8 mouse cellular contexts compared by ENCODE assay signal in genomic region chr15:5235527-5235926, GRCm38 (mm10). TPM values are rescaled to one million over a fixed set of nuclear protein-coding genes. Genes with fewer than 3 reads are reported as not detected.
DNase-seq lines count a peak whose midpoint lies in the region; ATAC-seq and TF ChIP-seq lines count a peak whose summit lies in the region.

No protein-coding gene starts in this region.

- no peaks in the 10 kb centered on the region for H3K27me3 ChIP-seq in hindbrain, postnatal 0 days (ENCODE audit: insufficient read depth, low read length)
- peaks cover 8% of the 10 kb centered on the region; the same call in 1 of the 2 replicates for H3K27me3 ChIP-seq in hindbrain, embryonic 12.5 days
- H3K27me3 ChIP-seq in G1E (ENCODE audit: insufficient read depth, low read length): no peaks in the 10 kb centered on the region
- no peaks in the 10 kb centered on the region for H3K27me3 ChIP-seq in liver, embryonic 14.5 days (ENCODE audit: control insufficient read depth, insufficient read depth, low read length)

- peak; percentile 33 for DNase-seq in hindbrain, postnatal 0 days (ENCODE audit: low spot score)
- DNase-seq in G1E (ENCODE audit: low spot score): no peak
- DNase-seq in c-Kit-negative CD71-positive TER-119-positive erythroid progenitor cells, embryonic 14.5 days (ENCODE audit: low read depth, low spot score): peak; percentile 66
- DNase-seq in heart, postnatal 14 days: peak; percentile 18 to 46
- DNase-seq in liver, embryonic 14.5 days (ENCODE audit: low read depth in 3 of 3, low spot score in 3 of 3): peak in 1 of 3 experiments; percentile 46
- no peak for DNase-seq in spleen, adult 18-20 months

- H3K4me2 ChIP-seq in hindbrain, postnatal 0 days (ENCODE audit: low read depth, low read length): no peak overlapping the region
- no peak overlapping the region for H3K4me2 ChIP-seq in hindbrain, embryonic 12.5 days (replicated peaks)
- peak overlapping the region; percentile 26; the same call in 1 of the 2 replicates for H3K4me2 ChIP-seq in liver, embryonic 14.5 days (ENCODE audit: low read depth)

- H3K9ac ChIP-seq in hindbrain, postnatal 0 days (replicated peaks; ENCODE audit: low read length): no peak overlapping the region
- H3K9ac ChIP-seq in hindbrain, embryonic 12.5 days: no peak overlapping the region
- no peak overlapping the region for H3K9ac ChIP-seq in liver, embryonic 14.5 days (replicated peaks)

- WGBS in hindbrain, postnatal 0 days: 38% methylated on average over 8 of the region's 8 CpGs
- 49% methylated on average over 8 of the region's 8 CpGs for WGBS in hindbrain, embryonic 12.5 days
- WGBS in liver, embryonic 14.5 days (ENCODE audit: insufficient replicate concordance): 36% methylated on average over 8 of the region's 8 CpGs

- H3K4me1 ChIP-seq in hindbrain, postnatal 0 days (ENCODE audit: insufficient read depth, low read length): no peaks in the 10 kb centered on the region
- no peaks in the 10 kb centered on the region for H3K4me1 ChIP-seq in hindbrain, embryonic 12.5 days
- peaks cover 49% of the 10 kb centered on the region for H3K4me1 ChIP-seq in G1E (ENCODE audit: insufficient read depth, low read depth, low read length)
- H3K4me1 ChIP-seq in liver, embryonic 14.5 days (replicated peaks; ENCODE audit: control insufficient read depth in 2 of 2, insufficient read depth in 2 of 2, low read length in 1 of 2): peaks cover 10 to 27% of the 10 kb centered on the region in 2 experiments

- no peak overlapping the region for H3K27ac ChIP-seq in hindbrain, postnatal 0 days
- H3K27ac ChIP-seq in hindbrain, embryonic 12.5 days: no peak overlapping the region
- H3K27ac ChIP-seq in liver, embryonic 14.5 days: no peak overlapping the region

- intact Hi-C loops in heart, postnatal 14 days (cut with DNase I): no loop called here

- TF ChIP-seq EP300 in liver, embryonic 14.5 days (IDR thresholded peaks at IDR 0.05; ENCODE audit: low read depth): no peak

- H3K4me3 ChIP-seq in hindbrain, postnatal 0 days (ENCODE audit: low read length): no peak overlapping the region
- no peak overlapping the region for H3K4me3 ChIP-seq in hindbrain, embryonic 12.5 days
- H3K4me3 ChIP-seq in G1E (ENCODE audit: low read depth, low read length): peak overlapping the region; percentile 48; the same call in 1 of the 2 replicates
- no peak overlapping the region for H3K4me3 ChIP-seq in liver, embryonic 14.5 days (ENCODE audit: insufficient read depth in 1 of 2, low read depth in 2 of 2, low read length in 2 of 2)

- no peaks in the 10 kb centered on the region for H3K36me3 ChIP-seq in hindbrain, postnatal 0 days (ENCODE audit: insufficient read depth, low read length)
- no peaks in the 10 kb centered on the region for H3K36me3 ChIP-seq in hindbrain, embryonic 12.5 days
- peaks cover 78% of the 10 kb centered on the region for H3K36me3 ChIP-seq in G1E (replicated peaks)
- H3K36me3 ChIP-seq in liver, embryonic 14.5 days (replicated peaks; ENCODE audit: control insufficient read depth, insufficient read depth, low read depth): no peaks in the 10 kb centered on the region

- no peaks in the 10 kb centered on the region for H3K9me3 ChIP-seq in hindbrain, postnatal 0 days (ENCODE audit: low read length)
- H3K9me3 ChIP-seq in hindbrain, embryonic 12.5 days (replicated peaks): no peaks in the 10 kb centered on the region
- no peaks in the 10 kb centered on the region for H3K9me3 ChIP-seq in G1E (replicated peaks)
- no peaks in the 10 kb centered on the region for H3K9me3 ChIP-seq in liver, embryonic 14.5 days (ENCODE audit: control insufficient read depth, low read length)

- ATAC-seq in hindbrain, postnatal 0 days: peak; percentile 38; the same call in 1 of the 2 replicates
- ATAC-seq in hindbrain, embryonic 12.5 days (ENCODE audit: low FRiP score): no peak
- no peak for ATAC-seq in G1E (ENCODE audit: extremely low read depth, insufficient number of reproducible peaks, low FRiP score, poor library complexity, severe bottlenecking)
- ATAC-seq in liver, embryonic 14.5 days (ENCODE audit: insufficient read depth): peak; percentile 60
- no peak for ATAC-seq in megakaryocyte progenitor cell, adult 5-6 weeks (replicated peaks; ENCODE audit: poor library complexity)

- no peak for TF ChIP-seq CTCF in hindbrain, postnatal 0 days (IDR thresholded peaks at IDR 0.05; ENCODE audit: low read depth)
- no peak for TF ChIP-seq CTCF in G1E (IDR thresholded peaks at IDR 0.05; ENCODE audit: low read depth, low read length)
- no peak for TF ChIP-seq CTCF in liver, embryonic 14.5 days (IDR thresholded peaks at IDR 0.05; ENCODE audit: low read depth)

RNA-seq across cellular contexts. Expression of gene Ptger4, which starts 8.5 kb away (rescaled TPM):
- 4.7 and 4.9 TPM in 2 replicates for total RNA-seq in hindbrain, postnatal 0 days (2014; rRNA removed)
- 3.0 and 3.3 TPM in 2 replicates for polyA plus RNA-seq in hindbrain, postnatal 0 days (2015; fragmentation: Nextera tagmentation; extraction: Ambion mirVana)
- 2.1 and 2.4 TPM in 2 replicates for polyA plus RNA-seq in hindbrain, embryonic 12.5 days (2016; fragmentation: Nextera tagmentation; extraction: Ambion mirVana)
- 19.4 and 20.5 TPM in 2 replicates for total RNA-seq in G1E (2014; fragmentation: Nextera tagmentation)
- total RNA-seq in G1E (2017): 6.9 and 7.7 TPM in 2 replicates
- 14.9 and 15.9 TPM in 2 replicates for polyA plus RNA-seq in G1E (2012)
- 1 to 10 TPM; 2.8 to 3.0 TPM for total RNA-seq in heart, postnatal 14 days (2021)
- 1.3 TPM in 2 replicates for polyA plus RNA-seq in liver, embryonic 14.5 days (2012; rRNA removed)
- polyA plus RNA-seq in liver, embryonic 14.5 days (2014; fragmentation: Nextera tagmentation; extraction: Ambion mirVana): 1.5 and 1.9 TPM in 2 replicates
- total RNA-seq in megakaryocyte progenitor cell, adult 5-6 weeks (2015): 11.4 and 11.6 TPM in 2 replicates
- 6.0 and 8.4 TPM in 2 replicates for total RNA-seq in megakaryocyte progenitor cell, adult 5-6 weeks (2017)

RNA-seq across cellular contexts. Expression of gene Ttc33, which starts 50.2 kb away (rescaled TPM):
- total RNA-seq in hindbrain, postnatal 0 days (2014; rRNA removed): 21.3 TPM in 2 replicates
- 39.3 and 44.9 TPM in 2 replicates for polyA plus RNA-seq in hindbrain, postnatal 0 days (2015; fragmentation: Nextera tagmentation; extraction: Ambion mirVana)
- 45.8 and 48.0 TPM in 2 replicates for polyA plus RNA-seq in hindbrain, embryonic 12.5 days (2016; fragmentation: Nextera tagmentation; extraction: Ambion mirVana)
- total RNA-seq in G1E (2014; fragmentation: Nextera tagmentation) (14.8 and 26.0 TPM in 2 replicates), G1E (2017) (63.5 and 64.7 TPM in 2 replicates)
- 10.6 and 47.8 TPM in 2 replicates for polyA plus RNA-seq in G1E (2012)
- 10 to 100 TPM; 30.6 to 33.4 TPM for total RNA-seq in heart, postnatal 14 days (2021)
- 3.1 and 6.6 TPM in 2 replicates for polyA plus RNA-seq in liver, embryonic 14.5 days (2012; rRNA removed)
- polyA plus RNA-seq in liver, embryonic 14.5 days (2014; fragmentation: Nextera tagmentation; extraction: Ambion mirVana): 13.6 and 13.9 TPM in 2 replicates
- 29.4 and 38.4 TPM in 2 replicates for total RNA-seq in megakaryocyte progenitor cell, adult 5-6 weeks (2015)
- 43.1 and 54.2 TPM in 2 replicates for total RNA-seq in megakaryocyte progenitor cell, adult 5-6 weeks (2017)

Comparison
In these comparisons a context has a peak if more than half of its experiments do, and no peak if none do; other contexts are left out.
1. ATAC-seq: peak in hindbrain, postnatal 0 days (single experiment) and liver, embryonic 14.5 days (single experiment); none in hindbrain, embryonic 12.5 days (single experiment), G1E (single experiment) and megakaryocyte progenitor cell, adult 5-6 weeks (single experiment).
2. DNase-seq: peak in hindbrain, postnatal 0 days (single experiment), c-Kit-negative CD71-positive TER-119-positive erythroid progenitor cells, embryonic 14.5 days (single experiment) and heart, postnatal 14 days (2 of 2); none in G1E (single experiment) and spleen, adult 18-20 months (0 of 2).